Mouse (Mus musculus): ENCODE measurements around the gene Sdhaf1.

GRCm38 (mm10) chr7:30315559-30316529 is 7.9 kb downstream of the Sdhaf1 start:
- TF ChIP-seq CTCF (IDR thresholded peaks at IDR 0.05) (no peak), EP300 (IDR thresholded peaks at IDR 0.05) (no peak)
